Mouse (Mus musculus) right cerebral cortex, postnatal 10 days (tissue): ENCODE measurements around the gene Gm11555.
"Not testable (repeated sequence)": the region's sequence is repeated elsewhere in the genome, so short reads cannot be mapped to it uniquely, and the experiment has no call there.

ENCODE experiments used
- DNase-seq, 2 experiments: peaks; one replicate each; pipeline ENCODE4 v3.0.0; 2021; ENCODE audit warnings: low spot score in 2 of 2

The Gm11555 gene

DNA sequence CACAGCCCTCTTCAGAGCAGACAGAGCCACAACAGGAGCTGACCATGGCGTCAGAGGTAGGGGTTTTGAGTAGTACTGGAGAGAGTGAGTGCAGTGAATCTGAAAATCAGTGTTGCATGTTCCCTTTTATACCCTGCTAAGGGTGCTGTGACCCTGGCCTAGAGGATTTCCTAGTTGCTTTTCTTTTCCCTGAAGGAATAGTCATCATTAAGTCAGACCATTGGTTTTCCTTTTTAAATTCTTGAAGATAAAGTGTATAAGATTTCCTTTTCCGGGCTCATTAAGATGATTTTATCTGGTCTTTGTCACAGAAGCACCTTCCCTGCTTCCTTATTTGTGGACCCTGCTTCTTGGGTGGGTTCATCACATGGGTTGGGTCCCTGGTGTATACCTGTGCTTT, at the start of gene Gm11555:
Gene Gm11555 (minus strand): TSS at position 101 of the 400 bp plus-strand sequence.
- no peak for DNase-seq

DNA sequence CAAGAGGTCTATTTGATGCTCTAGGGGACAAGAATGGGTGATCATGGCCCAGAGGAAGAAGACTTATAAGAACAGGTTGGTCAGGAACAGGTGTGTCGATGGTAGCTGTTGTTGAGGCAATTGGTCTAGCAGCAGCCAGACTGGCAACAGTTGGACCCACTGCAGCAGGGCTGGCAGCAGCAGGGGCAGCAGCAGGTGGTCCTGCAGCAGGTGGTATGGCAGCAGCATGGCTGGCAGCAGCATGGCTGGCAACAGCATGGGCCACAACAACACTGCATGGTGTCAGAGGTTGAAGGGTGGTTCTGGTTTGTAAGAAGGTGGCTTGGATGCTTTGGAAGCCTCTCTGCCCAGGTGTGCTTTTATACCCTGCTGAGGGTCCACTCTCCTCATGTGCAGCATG, 40.4 kb upstream of the Gm11555 start, which contains the start of gene Gm14190:
Gene Gm14190 (minus strand): TSS at position 278 of the 400 bp plus-strand sequence.
- DNase-seq, result no peak

GRCm38 (mm10) chr11:99685235-99685634, 35.2 kb upstream of the Gm11555 start:
- DNase-seq, result not testable (repeated sequence)

DNA sequence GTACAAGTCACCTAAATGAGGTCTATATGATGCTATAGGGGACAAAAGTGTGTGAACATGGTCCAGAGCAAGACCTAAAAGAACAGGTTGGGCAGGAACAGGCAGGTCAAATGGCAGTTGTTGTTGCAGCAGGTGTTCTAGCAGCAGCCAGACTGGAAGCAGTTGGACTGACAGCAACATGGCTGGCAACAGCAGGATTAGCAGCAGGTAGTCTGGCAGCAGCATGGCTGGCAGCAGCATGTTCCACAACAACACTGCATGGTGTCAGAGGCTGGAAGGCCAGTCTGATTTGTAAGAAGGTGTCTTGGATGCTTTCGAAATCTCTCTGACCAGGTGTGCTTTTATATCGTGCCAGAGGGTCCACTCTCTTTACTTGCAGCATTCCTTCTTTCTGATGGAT, 33.4 kb upstream of the Gm11555 start:
- DNase-seq, result no peak

DNA sequence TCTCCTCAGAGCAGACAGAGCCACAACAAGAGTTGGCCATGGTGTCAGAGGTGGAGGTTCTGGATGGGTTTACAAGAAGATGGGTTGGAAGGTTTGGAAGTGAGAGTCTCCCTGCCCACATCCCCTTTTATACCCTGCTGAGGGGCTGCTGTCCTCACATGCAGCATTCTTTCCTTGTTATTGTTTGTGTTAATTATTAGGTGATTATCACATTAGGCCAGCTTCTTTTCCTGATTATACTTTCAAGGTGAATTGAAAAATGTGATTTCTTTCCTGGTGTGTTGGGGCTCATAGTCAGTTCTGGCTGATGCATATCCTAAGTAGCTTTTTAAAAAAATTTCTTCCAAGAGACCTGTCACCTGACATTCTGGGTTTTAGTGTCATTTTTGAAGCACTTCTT, 15.8 kb upstream of the Gm11555 start, which contains the start of gene Krtap4-6:
Gene Krtap4-6 (minus strand): TSS at position 101 of the 400 bp plus-strand sequence.
- DNase-seq, result no peak

- no peak for DNase-seq
Observed at GRCm38 (mm10) chr11:99662802-99663201, 12.8 kb upstream of the Gm11555 start.

GRCm38 (mm10) chr11:99659256-99659655, 9.2 kb upstream of the Gm11555 start:
- DNase-seq, result no peak

- not testable (repeated sequence) for DNase-seq
Observed at GRCm38 (mm10) chr11:99658467-99659010, 8.5 kb upstream of the Gm11555 start, which contains the start of gene Gm11563. TSS of gene Gm11563 (minus strand) at chr11:99658960.

DNA sequence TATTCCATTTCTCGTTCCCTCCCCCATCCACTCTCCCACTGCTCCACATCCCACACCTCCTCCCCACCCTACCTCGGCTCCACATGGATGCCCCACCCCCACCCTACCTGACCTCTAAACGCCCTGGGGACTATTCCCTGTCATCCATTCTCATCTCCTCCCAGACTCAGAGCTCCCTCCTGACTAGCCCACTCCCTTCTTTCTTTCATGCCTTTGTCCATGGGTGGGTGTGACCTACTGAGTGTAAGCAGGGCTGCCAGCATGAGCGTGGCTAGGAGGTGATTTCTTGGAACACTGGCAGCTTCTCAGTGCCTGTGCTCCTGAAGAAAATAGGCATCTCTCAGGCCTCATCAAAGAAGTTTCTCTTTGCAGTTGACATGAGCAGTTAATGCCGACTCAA, 7.0 kb upstream of the Gm11555 start:
- no peak for DNase-seq

GRCm38 (mm10) chr11:99646444-99646843, 3.6 kb downstream of the Gm11555 start:
- peak; percentile 37 to 39 for DNase-seq

- no peak for DNase-seq
Observed at GRCm38 (mm10) chr11:99644351-99644750, 5.7 kb downstream of the Gm11555 start.

DNA sequence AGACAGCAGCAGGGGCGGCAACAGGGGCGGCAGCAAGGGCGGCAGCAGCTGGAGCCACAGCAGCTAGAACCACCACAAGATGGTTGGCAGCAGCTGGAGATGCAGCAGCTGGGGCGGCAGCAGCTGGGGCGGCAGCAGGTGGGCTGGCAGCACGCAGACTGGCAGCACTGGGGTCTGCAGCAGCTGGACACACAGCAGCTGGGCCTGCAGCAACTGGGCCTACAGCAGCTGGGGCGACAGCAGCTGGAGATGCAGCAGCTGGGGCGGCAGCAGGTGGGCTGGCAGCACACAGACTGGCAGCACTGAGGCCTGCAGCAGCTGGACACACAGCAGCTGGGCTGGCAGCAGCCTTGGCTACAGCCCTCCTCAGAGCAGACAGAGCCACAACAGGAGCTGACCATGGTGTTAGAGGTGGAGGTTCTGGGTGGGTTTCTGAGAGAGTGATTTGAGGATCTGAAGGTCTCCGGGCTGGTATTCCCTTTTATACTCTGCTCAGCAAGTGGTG, 6.3 kb downstream of the Gm11555 start, which contains the start of gene Krtap4-7:
Gene Krtap4-7 (minus strand): TSS at position 455 of the 505 bp plus-strand sequence.
- not testable (repeated sequence) for DNase-seq

GRCm38 (mm10) chr11:99640926-99641325, 9.1 kb downstream of the Gm11555 start:
- no peak for DNase-seq

DNA sequence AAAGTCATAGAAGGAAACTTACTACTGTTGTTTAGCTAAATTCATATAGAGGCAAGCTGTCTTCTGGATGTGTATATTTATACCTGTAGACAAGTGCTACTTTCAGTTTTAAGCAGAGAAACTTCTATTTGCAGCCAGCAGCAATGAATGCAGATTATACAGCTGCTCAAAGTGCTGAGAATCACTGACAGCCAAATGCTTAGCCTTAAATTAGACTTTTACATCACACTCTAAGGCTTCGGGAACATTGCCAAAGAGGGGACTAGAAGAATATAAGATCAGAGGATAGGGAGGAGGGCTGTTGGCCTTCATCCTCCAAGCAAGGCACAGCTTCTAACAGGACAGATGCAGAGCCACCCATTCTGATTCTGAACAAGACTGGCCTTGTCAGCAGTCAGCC, 12.9 kb downstream of the Gm11555 start:
- peak in 1 of 2 experiments; percentile 51 for DNase-seq

DNA sequence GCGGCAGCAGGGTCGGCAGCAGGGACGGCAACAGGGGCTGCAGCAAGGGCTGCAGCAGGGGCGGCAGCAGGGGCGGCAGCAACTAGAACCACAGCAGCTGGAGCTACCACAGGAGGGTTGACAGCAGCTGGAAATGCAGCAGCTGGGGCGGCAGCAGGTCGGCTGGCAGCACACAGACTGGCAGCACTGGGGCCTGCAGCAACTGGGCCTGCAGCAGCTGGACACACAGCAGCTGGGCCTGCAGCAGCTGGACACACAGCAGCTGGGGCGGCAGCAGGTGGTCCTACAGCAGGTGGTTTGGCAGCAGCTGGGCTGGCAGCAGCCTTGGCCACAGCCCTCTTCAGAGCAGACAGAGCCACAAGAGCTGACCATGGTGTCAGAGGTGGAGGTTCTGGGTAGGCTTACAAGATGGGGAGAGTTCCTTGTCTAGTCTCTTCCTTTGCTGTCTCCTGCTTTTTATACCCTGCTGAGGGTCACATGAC, 15.3 kb downstream of the Gm11555 start, which contains the start of gene Krtap4-2:
Gene Krtap4-2 (minus strand): TSS at position 432 of the 482 bp plus-strand sequence.
- no peak for DNase-seq

DNA sequence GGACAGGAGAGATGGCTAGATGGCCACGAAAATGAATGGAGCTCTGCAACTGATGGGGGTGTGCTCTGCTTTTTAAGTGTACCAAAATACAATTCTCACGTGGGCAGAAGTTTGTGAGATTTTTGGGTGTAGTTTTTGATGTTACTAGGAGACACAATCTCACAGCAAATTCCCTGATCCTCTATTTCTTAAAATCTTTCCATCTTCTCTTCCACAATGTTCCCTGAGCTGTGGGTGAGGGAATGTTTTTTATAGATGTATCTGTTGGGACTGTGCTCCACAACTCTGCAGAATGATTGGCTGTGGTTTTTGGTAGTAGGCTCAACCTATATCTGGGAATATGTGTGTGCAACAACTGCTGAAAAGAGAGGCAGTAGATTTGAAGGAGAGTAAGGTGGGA, 16.7 kb downstream of the Gm11555 start:
- peak in 1 of 2 experiments; percentile 36 for DNase-seq

DNA sequence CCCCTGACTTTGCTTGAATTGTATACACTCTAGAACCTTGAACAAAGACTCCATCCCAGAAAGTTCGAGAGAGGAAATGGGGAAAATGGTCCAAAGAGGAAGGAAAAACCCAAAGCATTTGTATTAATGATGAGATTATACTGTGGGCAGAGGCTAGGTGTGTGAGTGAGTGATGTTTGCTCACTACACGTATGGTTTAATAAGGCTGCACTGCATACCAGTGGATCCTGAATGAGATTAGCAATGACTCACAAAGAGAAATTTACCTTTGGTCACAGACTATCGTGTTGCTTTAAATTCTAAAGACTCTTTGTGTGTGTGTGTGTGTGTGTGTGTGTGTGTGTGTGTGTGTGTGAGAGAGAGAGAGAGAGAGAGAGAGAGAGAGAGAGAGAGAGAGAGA, 19.1 kb downstream of the Gm11555 start:
- no peak for DNase-seq

- no peak for DNase-seq
Observed at GRCm38 (mm10) chr11:99628138-99628537, 21.9 kb downstream of the Gm11555 start, which contains the start of gene Krtap4-1. TSS of gene Krtap4-1 (minus strand) at chr11:99628238.

GRCm38 (mm10) chr11:99620335-99620734, 29.7 kb downstream of the Gm11555 start, which contains the start of gene Gm11562:
TSS of gene Gm11562 (minus strand) at chr11:99620435.
- no peak for DNase-seq

DNA sequence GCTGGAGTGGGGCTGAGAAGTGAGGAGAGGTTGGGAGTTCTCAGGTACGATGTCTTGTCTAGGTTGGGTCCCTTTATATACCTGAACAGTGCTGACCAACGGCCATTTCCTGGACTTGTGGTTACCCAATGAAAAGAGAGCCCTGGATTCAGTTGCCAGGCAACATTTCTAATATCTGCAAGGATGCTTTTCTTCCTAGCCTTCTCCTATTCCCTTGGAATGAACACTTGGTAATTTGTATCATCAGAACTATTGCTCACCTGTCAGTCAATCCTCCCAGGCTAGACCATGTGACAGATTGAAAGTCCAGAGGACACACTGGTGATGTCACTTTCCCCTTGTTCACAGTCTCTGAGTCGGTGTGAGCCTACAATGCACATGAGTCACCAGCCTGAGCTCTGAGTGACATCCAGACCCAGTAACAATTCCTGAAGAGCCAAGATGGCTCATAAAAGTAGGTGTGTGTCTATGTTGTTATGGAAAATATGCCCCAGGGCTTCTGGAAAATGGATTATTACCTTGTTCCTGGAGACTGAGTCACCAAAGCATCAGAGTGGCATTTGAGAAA, 35.2 kb downstream of the Gm11555 start, which contains the start of gene Krtap2-4:
Gene Krtap2-4 (minus strand): TSS at position 51 of the 568 bp plus-strand sequence.
- DNase-seq, result no peak

- DNase-seq, result not testable (repeated sequence)
Observed at GRCm38 (mm10) chr11:99610089-99610488, 39.9 kb downstream of the Gm11555 start, which contains the start of gene Gm11937. TSS of gene Gm11937 (minus strand) at chr11:99610189.

- peak; percentile 34 to 47 for DNase-seq
Observed at GRCm38 (mm10) chr11:99609126-99609525, 40.9 kb downstream of the Gm11555 start.
